Mouse (Mus musculus) heart, postnatal 4 days (tissue): ENCODE data around the gene Egfl7. TPM values are rescaled to one million over a fixed set of nuclear protein-coding genes. Genes with fewer than 3 reads are reported as not detected.
A peak's percentile ranks its signal among the peaks of the same experiment; 100 is the strongest.

Experiments
- DNase-seq: peaks from one replicate; pipeline ENCODE4 v3.0.0; 2021
- total RNA-seq, 2 experiments: library from RNA; stranded (reverse); gene quantifications; 2 replicates each; pipeline ENCODE4 v1.2.3; 2021

Egfl7 gene
- total RNA-seq, 2 experiments from 2014 or later, result 317 to 343 TPM

DNA sequence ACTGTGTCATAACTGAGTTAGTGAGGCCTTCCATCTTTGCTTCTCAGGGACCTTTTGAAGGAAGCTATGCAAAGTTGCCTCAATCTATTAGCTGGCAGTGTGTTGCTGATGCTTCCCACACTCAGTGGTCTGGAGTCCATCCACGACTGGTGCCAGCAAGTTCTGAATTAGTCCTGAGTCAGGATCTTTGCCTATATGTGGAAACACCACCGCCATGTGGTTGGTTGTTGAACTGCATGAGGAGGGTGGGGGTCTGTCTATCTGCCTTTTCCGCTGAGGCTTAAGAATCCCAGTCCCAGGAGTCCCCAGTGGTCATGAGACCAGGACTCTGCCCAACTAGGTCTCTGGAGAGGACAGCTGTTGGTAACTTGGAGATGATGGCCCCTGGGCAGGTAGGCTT, 9.8 kb upstream of the Egfl7 start:
- peak; percentile 86 for DNase-seq

- peak; percentile 54 for DNase-seq
These were observed 8.4 kb upstream of the Egfl7 start for GRCm38 (mm10) chr2:26571400-26571799.

DNA sequence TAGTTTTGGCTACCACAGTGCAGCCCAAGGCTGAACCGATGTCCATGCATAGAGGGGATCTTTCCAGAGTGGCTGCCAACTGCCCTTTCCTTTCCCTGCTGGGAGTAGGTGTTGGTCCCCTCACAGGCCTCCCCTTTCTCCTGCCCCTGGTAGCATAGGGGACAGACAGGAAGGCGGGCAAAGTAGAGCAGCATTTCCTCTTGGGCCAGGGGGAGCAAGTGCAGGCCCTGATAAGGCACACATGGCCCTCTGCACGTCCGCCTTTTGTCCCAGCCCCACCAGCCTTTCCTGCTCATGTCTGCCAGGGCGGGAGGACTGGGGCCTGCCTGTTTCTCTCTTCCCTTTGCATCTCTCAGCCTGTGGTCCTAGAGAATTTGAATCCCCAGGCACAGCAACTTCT, 8.0 kb upstream of the Egfl7 start:
- peak; percentile 75 for DNase-seq

DNA sequence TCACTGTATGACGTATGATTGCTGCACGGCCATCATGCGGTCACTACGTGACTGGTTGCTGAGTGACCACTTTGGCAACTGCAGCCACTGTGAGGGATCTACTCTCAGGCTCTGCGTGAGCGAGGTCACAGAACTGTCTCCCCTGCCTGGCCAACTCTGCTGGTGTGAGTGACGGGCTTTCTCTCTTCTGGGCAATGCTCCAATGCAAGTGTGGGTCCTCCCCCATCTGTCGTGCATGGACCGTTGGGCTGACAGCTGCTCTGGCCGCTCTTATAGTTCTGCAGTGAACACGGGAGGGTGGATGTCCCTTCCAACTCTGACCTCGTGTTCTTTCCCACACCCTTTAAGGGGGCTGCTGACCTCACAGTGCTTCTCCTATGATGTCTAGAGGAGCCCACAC, 6.4 kb upstream of the Egfl7 start:
- peak; percentile 84 for DNase-seq

DNA sequence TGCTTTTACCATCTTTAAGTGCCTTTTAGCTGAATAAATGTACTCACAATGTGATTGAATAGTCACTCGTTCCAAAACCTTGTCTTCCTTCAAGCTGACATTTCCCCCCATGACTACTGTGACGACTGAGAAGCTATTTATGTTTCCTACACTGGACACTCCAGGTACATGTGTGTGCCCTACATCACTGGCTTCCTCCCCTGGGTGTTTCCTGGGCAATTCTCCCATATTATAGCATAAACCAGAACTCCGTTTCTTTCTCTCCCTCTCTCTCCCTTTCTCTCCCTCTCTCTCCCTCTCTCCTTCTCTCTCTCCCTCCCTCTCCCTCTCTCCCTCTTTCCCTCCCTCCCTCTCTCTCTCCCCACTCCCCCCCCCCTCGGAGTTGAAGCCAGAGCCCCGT, 6.0 kb upstream of the Egfl7 start:
- peak; percentile 7 for DNase-seq

DNA sequence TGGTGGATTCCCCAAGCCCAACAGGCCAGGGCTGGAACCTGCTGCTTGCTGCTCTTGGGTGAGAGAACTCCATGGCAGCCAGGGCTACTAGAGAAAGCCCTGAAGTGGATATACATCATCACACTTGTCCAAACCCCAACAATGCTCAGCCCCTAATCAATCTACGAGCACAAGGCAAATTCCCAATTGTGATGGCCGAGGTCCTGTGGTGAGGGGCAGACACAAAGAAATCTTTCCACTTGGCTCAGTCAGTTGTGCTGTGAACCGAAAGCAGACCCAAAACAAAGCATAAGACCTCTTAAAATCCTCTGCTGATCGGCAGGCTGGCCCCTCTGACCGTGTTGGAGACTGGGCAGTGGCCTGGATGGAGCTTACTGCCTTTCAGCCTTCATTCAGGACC, 5.0 kb upstream of the Egfl7 start:
- no peak for DNase-seq

GRCm38 (mm10) chr2:26575378-26575777, 4.4 kb upstream of the Egfl7 start:
- no peak for DNase-seq

DNA sequence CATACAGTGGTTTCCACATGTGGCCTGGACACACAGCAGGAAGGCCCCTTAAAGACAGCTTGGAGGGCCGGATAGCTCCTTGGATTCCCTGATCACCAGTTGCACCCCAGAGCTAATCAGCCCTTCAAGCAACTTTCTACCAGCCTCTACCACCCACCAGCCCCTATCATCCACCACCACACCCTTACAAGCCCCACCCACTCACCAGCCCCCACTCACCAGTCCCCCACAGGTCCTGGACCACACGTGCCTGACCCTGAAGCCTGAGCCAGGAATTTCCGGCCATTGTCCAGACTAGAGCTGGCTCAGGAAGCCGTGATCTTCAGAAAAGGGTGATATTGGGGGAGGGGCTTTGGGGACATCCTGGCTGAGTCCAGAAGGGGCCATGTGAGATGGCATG, 3.9 kb upstream of the Egfl7 start:
- peak; percentile 72 for DNase-seq

DNA sequence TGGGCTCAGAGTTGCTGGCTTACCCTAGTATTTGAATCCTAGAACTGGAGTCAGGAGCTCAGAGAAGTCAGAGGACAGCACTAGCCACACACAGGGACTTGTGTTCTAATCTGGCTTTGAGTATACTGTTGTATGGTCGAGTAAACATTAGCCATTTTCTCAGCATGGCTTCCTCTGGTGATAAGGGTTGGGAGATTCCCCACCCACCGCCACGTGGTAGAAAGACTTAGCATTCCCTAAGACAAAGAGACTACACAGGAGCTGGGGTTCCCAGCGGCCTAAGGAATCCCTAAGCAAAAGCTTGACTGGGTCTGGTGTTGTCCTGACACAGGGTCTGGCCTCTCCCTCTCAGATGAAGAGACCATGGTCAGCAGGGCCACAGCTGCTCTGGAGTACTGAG, 3.4 kb upstream of the Egfl7 start:
- DNase-seq, result peak; percentile 21

- DNase-seq, result peak; percentile 68
These were observed 1.4 kb upstream of the Egfl7 start for GRCm38 (mm10) chr2:26578369-26578768.

GRCm38 (mm10) chr2:26580751-26581150, 937 bp downstream of the Egfl7 start:
- DNase-seq, result peak; percentile 26

GRCm38 (mm10) chr2:26582203-26582602, 2.4 kb downstream of the Egfl7 start:
- DNase-seq, result peak; percentile 26

GRCm38 (mm10) chr2:26582741-26583140, 2.9 kb downstream of the Egfl7 start:
- peak; percentile 38 for DNase-seq

- DNase-seq, result peak; percentile 82
These were observed 3.8 kb downstream of the Egfl7 start for GRCm38 (mm10) chr2:26583640-26584039.

GRCm38 (mm10) chr2:26585713-26586112, 5.9 kb downstream of the Egfl7 start:
- peak; percentile 44 for DNase-seq

GRCm38 (mm10) chr2:26586294-26587043, 6.7 kb downstream of the Egfl7 start, which contains the start of gene Gm20532:
TSS of gene Gm20532 (plus strand) at chr2:26586639.
- DNase-seq, result peak; percentile 79

DNA sequence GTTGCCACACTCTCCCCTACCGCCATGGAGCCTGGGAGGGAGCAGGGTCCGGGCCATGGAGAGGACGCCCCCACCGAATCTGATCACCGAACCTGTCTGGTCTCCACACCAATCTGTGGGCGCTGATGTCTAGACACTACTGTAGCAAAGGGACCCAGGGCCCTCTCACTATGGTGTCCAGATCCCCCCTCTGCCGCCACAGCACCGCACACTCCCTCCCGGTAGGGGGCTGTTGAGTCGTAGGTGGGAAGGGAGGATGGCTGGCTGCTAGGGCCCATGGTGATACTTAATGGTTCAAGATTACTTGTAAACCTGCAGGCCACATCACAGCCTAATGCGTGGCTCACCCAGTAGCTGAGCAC, 7.2 kb downstream of the Egfl7 start:
- DNase-seq, result no peak

DNA sequence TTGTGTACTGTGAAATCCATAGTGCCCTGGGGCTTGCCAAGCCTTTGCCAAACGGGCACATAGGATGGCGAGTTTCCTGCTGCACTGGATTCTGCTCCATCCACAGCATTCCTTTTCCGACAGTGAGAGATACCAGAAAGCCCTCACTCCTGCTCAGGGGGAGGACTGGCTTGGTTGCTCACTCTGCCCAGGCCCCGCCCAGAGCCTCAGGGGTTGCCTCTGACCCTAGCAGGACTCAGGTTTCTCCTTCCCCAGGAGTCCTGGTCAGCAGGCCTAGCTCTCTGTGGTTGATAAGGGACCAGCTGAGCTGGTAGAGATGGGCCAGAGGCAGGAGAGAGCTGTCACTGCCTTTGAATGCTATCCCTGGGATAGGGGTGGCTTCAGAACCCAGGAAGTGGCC, 8.8 kb downstream of the Egfl7 start:
- DNase-seq, result peak; percentile 15

DNA sequence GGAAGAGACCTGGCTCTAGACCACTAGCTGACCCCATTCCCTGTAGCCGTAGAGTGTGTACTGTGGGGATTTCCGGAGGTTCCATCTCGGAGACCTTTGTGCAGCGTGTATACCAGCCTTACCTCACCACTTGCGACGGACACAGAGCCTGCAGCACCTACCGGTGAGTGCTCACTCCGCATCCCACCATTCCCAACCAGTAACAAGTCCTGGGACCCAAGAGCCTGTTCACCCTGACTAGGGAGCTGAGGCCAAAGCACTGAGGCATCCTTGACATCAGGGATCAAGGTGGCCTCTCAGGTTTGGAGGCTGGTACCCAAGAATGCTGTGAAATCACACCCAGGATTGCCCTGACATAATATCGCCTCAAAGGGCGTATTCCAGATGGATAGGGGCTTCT, 9.5 kb downstream of the Egfl7 start:
- no peak for DNase-seq

DNA sequence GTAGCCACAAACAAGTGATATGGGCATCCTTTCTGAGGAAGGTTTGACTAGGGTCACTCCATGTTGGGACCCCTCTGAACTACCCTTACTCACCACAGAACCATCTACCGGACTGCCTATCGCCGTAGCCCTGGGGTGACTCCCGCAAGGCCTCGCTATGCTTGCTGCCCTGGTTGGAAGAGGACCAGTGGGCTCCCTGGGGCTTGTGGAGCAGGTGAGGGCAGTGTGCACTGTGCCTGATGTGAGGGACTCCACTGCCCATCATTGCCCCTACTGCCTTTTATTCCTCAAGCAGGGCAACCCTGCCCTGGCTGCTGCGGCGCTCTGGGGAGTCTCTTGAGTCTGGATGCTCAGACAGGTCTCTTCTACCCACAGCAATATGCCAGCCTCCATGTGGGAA, 10.5 kb downstream of the Egfl7 start:
- no peak for DNase-seq

GRCm38 (mm10) chr2:26590962-26591361, 11.1 kb downstream of the Egfl7 start:
- peak; percentile 39 for DNase-seq

GRCm38 (mm10) chr2:26591416-26591815, 11.6 kb downstream of the Egfl7 start:
- DNase-seq, result peak; percentile 13

- DNase-seq, result peak; percentile 24
These were observed 13.6 kb downstream of the Egfl7 start for GRCm38 (mm10) chr2:26593211-26594021.

DNA sequence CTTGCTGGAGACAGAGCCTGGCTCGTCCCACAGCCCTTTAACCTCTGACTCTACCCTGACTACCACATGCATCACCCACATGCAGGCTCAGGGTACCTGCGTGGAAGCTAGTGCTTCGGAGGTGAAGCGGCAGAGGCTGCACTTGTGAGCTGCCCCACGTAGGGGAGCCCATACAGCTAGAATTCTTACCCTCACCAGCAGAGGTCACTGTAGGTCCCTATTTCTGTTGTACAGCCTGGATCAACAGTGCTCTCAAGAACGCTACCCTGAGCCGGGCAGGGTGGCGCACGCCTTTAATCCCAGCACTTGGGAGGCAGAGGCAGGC, 14.2 kb downstream of the Egfl7 start:
- DNase-seq, result peak; percentile 77
